Mouse (Mus musculus) lung, embryonic 14.5 days (tissue): Measurements from ENCODE around the gene Ubr7. TPM values are rescaled to one million over a fixed set of nuclear protein-coding genes. Genes with fewer than 3 reads are reported as not detected.

Experiments
- ATAC-seq: fragments of 200-750 bp; cut with Nextera tagmentation; 2 replicates; pipeline ENCODE4 v1.8.0; 2017; ENCODE audit warnings: mild to moderate bottlenecking, moderate TSS enrichment, moderate library complexity; ENCODE audit not compliant: insufficient read depth
- DNase-seq: peaks from one replicate; pipeline ENCODE4 v3.0.0-alpha.2; 2015
- H3K27ac ChIP-seq: fragments of 300-500 bp; sonication (generic); 2 replicates; pipeline ENCODE4 v1.5.1; 2014; ENCODE audit warnings: low read depth, mild to moderate bottlenecking, moderate library complexity
- H3K27me3 ChIP-seq: fragments of 300-500 bp; sonication (generic); 2 replicates; pipeline ENCODE4 v1.6.1; 2014; ENCODE audit warnings: low read length, control low read depth; ENCODE audit not compliant: insufficient read depth
- H3K36me3 ChIP-seq: fragments of 300-500 bp; sonication (generic); 2 replicates; pipeline ENCODE4 v1.6.1; 2014; ENCODE audit warnings: control low read depth; ENCODE audit not compliant: insufficient read depth
- H3K4me1 ChIP-seq: fragments of 300-500 bp; sonication (generic); 2 replicates; pipeline ENCODE4 v1.6.1; 2014; ENCODE audit warnings: antibody characterized with exemption, control low read depth; ENCODE audit not compliant: insufficient read depth
- H3K4me2 ChIP-seq: fragments of 300-500 bp; sonication (generic); 2 replicates; pipeline ENCODE4 v1.6.1; 2014; ENCODE audit warnings: mild to moderate bottlenecking
- H3K4me3 ChIP-seq: fragments of 300-500 bp; sonication (generic); 2 replicates; pipeline ENCODE4 v1.5.1; 2014; ENCODE audit warnings: low read depth, low read length
- H3K9ac ChIP-seq: fragments of 300-500 bp; sonication (generic); 2 replicates; pipeline ENCODE4 v1.6.1; 2014
- H3K9me3 ChIP-seq: fragments of 300-500 bp; sonication (generic); 2 replicates; pipeline ENCODE4 v1.6.1; 2016; ENCODE audit warnings: low read depth, low read length, control low read depth
- CTCF ChIP-seq: IDR thresholded peaks from 2 replicates; pipeline ENCODE4 v1.5.1; 2016; ENCODE audit warnings: antibody characterized with exemption, low read depth
- WGBS: fragments of 180-500 bp; shearing (Covaris S2); extraction: QIAGEN DNeasy Blood & Tissue Kit; methylation state at CpG from one replicate; pipeline ENCODE4 v1.1.7; 2014; 5-methylcytosine and 5-hydroxymethylcytosine counted together
- polyA plus RNA-seq: library from polyadenylated mRNA; unstranded; fragments of >200 nt; fragmentation: Nextera tagmentation; extraction: Ambion mirVana; gene quantifications from 2 replicates; pipeline ENCODE4 v1.2.1, GENCODE M21; 2014

Ubr7 gene
- polyA plus RNA-seq, 1 experiment from 2014 or later: 53.2 TPM

DNA sequence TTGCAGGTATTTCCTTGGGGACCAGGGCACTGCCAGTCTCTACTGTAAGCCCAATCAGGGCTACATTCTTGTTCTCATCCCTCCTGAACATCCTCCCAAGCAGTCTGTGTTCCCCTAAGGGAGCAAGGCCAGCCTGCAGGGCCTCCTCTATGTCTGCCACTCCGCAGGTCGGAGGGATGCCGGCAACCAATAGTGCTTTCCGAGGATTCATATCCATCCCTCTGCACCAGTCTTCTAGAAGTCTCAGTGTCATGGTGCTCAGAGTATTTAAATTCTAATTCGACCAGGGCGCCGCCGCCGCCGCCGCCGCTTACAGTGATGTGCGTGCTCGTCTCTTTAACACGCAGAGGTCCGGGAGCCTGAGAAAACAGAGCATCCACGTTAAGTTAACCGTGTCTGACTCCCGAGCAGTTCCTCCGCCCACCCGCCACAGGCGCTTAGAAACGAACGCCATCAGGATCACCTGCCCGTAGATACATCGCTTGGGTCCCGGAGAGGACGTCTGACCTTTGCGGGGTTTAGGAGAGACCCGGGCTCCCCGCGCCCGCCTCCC lies 14.7 kb upstream of the Ubr7 start:
- Histone ChIP-seq H3K36me3 (peaks cover 11% of the 10 kb centered on the region; the same call in 1 of the 2 replicates), H3K4me2 (peak overlapping the region; percentile 84), H3K4me3 (peak overlapping the region; percentile 84), H3K27me3 (no peaks in the 10 kb centered on the region), H3K9me3 (no peaks in the 10 kb centered on the region), H3K4me1 (peaks cover 7% of the 10 kb centered on the region), H3K9ac (peak overlapping the region; percentile 78), H3K27ac (peak overlapping the region; percentile 87)
- under 1% methylated on average over 33 of the region's 33 CpGs for WGBS
- TF ChIP-seq CTCF: no peak
- ATAC-seq (peak; percentile 53), DNase-seq (no peak)

DNA sequence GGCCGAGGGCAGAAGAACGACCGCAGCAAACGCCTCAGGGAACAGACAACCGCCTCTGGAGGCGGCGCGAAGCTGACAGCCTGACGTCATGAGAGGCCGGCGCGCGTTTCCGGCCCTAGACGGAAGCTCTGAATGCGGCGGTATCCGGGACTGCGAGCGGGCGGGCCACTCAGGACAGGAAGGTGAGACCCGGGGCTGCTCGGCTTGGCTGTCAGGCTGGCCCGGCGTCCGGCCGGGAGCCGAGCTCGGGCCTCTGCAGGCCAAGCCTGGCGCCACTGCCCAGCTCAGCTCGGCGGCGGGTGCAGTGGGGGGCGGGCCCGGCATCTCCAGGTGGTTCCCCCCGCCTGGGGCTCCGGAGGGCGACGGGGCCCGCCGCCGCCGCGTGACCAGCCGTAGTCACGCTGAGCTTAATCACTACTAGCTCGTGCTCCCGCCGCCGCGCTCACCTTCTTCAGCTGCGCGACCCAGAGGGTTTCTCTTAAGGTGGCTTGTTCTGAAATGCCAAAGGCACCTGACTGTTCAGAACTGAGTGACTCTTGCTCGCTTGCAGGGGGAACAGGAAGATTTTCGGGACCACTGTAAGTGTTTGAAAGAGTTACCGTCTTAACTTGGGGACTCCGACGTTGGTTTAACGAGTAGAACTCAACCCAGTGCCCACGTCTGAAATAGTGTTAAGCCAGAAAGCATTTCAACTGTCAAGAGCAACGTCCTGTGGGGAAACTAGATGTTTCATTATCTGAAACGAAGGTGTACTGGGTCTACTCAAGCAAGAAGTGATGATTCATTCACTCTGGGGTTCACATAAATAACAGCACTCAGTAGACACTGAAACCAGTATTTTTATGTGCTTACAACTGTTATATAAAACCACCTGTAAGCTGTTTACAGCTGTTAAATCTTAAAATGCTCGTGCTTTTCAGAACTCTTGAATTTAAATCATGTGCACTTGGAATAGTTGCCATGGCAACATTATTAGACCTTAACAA lies 13.9 kb upstream of the Ubr7 start, which contains the start of the genes Moap1 and Tmem251:
Moap1 (minus strand) TSS at position 73 of the 986 bp plus-strand sequence.
Tmem251 (plus strand) TSS at position 174 of the 986 bp plus-strand sequence.
- whole genome bisulfite sequencing: under 1% methylated on average over 62 of the region's 63 CpGs
- H3K9me3 ChIP-seq: no peaks in the 10 kb centered on the region
- H3K4me2 ChIP-seq: peak within 1 kb of the TSS; percentile 84
- peak within 1 kb of the TSS; percentile 87 for H3K27ac ChIP-seq
- no peak for TF ChIP-seq CTCF
- H3K27me3 ChIP-seq: no peaks in the 10 kb centered on the region
- peak within 1 kb of the TSS; percentile 78 for H3K9ac ChIP-seq
- peaks cover 7% of the 10 kb centered on the region for H3K4me1 ChIP-seq
- ATAC-seq: peak; percentile 98
- peaks cover 14% of the 10 kb centered on the region; the same call in 1 of the 2 replicates for H3K36me3 ChIP-seq
- peak; percentile 95 for DNase-seq
- H3K4me3 ChIP-seq: peak within 1 kb of the TSS; percentile 84

DNA sequence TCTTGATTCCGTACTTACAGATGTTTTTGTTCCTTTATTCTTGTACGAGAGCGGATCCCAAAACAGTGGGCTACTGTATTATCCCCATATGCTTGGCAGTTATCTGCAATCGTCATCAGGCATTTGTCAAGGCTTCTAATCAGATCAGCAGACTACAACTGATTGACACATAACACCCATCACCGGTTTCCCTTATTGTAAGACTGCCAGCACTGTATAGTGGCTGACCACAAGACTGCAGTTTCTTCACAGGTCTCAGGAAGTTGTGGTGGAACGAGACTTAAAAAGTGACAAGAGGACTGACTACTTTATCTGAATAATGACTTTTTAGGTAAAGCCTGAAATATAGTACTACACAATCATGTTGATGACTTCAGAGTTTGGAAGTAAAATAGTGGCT lies 12.9 kb upstream of the Ubr7 start:
- Histone ChIP-seq H3K36me3 (peaks cover 17% of the 10 kb centered on the region; the same call in 1 of the 2 replicates), H3K9me3 (no peaks in the 10 kb centered on the region), H3K4me1 (peaks cover 7% of the 10 kb centered on the region), H3K9ac (peak overlapping the region; percentile 9; the same call in 1 of the 2 replicates), H3K27me3 (no peaks in the 10 kb centered on the region), H3K4me3 (peak overlapping the region; percentile 84), H3K4me2 (peak overlapping the region; percentile 84), H3K27ac (no peak overlapping the region)
- 51% methylated on average over 6 of the region's 6 CpGs for WGBS
- DNase-seq (peak; percentile 22), ATAC-seq (no peak)
- TF ChIP-seq CTCF: no peak

DNA sequence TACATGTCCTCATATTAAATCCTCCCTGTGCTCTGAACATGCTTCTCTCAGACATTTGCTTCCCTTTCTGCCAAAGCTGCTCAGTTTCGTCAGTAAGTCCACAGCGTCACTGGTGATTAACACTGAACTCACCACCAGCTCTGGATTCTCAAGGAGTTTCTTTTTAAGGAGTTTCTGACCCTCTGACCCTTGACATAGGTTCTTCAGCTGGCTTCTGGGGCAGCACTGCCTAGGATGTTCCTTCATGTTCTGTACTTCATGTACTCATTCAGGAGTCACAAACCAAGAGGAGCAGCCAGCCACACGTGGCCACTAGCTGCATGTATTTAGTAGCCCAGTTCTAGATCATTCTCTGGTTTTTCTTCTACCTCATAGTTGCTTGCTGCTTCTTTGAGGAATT lies 9.5 kb upstream of the Ubr7 start:
- no peak overlapping the region for H3K4me2 ChIP-seq
- H3K4me1 ChIP-seq: no peaks in the 10 kb centered on the region; the same call in 1 of the 2 replicates
- H3K9me3 ChIP-seq: no peaks in the 10 kb centered on the region
- DNase-seq: no peak
- no peak for ATAC-seq
- H3K9ac ChIP-seq: no peak overlapping the region
- H3K27ac ChIP-seq: no peak overlapping the region
- TF ChIP-seq CTCF: no peak
- H3K27me3 ChIP-seq: no peaks in the 10 kb centered on the region
- no peak overlapping the region for H3K4me3 ChIP-seq
- 81% methylated on average over 3 of the region's 3 CpGs for WGBS
- peaks cover 14% of the 10 kb centered on the region; the same call in 1 of the 2 replicates for H3K36me3 ChIP-seq

DNA sequence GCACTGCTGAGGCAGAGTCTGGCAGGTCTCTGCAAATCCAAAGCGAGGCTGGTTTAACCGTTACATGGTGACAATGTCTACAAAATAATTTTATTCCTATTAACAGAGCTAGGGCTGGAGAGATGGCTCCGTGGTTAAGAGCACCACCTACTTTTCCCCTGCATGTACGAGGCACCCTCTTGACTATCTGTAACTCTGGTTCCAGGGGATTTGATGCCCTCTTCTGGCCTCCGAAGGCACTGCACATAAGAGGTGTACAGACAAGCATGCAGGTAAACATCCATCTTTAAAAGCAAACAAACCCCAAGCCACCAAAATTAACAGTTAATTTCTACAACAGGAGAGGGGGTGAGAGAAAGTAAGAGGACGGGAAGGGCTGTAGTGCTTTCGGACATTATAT lies 1.5 kb upstream of the Ubr7 start:
- Histone ChIP-seq H3K9ac (peak overlapping the region; percentile 64), H3K9me3 (no peaks in the 10 kb centered on the region), H3K4me2 (peak overlapping the region; percentile 93), H3K36me3 (0 out of 2 replicates have a peak, but pooled peaks cover 11% of the 10 kb centered on the region), H3K27me3 (no peaks in the 10 kb centered on the region), H3K4me1 (peaks cover 7% of the 10 kb centered on the region), H3K27ac (no peak overlapping the region), H3K4me3 (peak overlapping the region; percentile 83)
- ATAC-seq: no peak
- peak; percentile 57 for TF ChIP-seq CTCF
- 64% methylated on average over 7 of the region's 7 CpGs for WGBS
- peak; percentile 48 for DNase-seq

DNA sequence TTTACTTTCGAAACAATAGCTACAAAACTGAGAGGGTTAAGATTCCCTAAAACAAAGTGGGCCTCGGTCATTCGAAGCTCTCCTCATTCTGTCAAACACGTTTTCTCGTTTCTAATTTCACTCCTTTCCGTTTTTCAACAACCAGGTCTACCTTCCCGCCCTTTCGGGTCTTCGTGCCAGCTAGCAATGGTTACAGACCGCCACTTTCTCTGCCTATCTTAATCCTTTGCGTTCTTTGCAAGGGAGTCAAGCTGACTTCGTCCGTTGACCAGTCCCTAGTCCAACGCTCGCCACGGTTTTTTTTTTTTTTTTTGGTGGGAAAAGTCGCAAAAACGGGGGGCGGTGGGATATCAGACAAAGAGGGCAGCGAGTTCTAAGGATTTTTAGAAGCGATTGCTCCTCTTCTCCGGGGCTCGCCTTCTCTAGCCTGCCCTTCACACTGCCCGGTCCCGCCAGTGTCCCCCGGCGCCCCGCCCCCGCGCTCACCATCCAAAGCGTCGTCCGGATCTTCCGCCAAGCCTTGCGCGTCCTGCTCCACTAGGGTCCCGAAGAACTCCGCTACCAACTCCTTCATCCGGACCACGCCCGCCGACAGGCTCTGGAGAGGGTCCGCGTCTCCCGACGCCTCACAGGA lies 595 bp upstream of the Ubr7 start:
- no peaks in the 10 kb centered on the region for H3K27me3 ChIP-seq
- no peak for DNase-seq
- H3K9ac ChIP-seq: peak overlapping the region; percentile 64
- peak; percentile 85 for ATAC-seq
- peaks cover 7% of the 10 kb centered on the region for H3K4me1 ChIP-seq
- H3K36me3 ChIP-seq: 0 out of 2 replicates have a peak, but pooled peaks cover 16% of the 10 kb centered on the region
- H3K27ac ChIP-seq: peak overlapping the region; percentile 90
- peak overlapping the region; percentile 93 for H3K4me2 ChIP-seq
- WGBS: 1% methylated on average over 46 of the region's 46 CpGs
- no peak for TF ChIP-seq CTCF
- no peaks in the 10 kb centered on the region for H3K9me3 ChIP-seq
- peak overlapping the region; percentile 83 for H3K4me3 ChIP-seq
